Mouse (Mus musculus) heart, embryonic 13.5 days (tissue): ENCODE measurements around the gene Nptx2. TPM values are rescaled to one million over a fixed set of nuclear protein-coding genes. Genes with fewer than 3 reads are reported as not detected.
A peak's percentile ranks its signal among the peaks of the same experiment; 100 is the strongest.

Source experiments
- ATAC-seq: fragments of 200-750 bp; cut with Nextera tagmentation; 2 replicates; pipeline ENCODE4 v1.8.0; 2017; ENCODE audit warnings: moderate TSS enrichment; ENCODE audit not compliant: insufficient number of reproducible peaks, low FRiP score, low TSS enrichment; ENCODE audit errors: extremely low read depth
- H3K27ac ChIP-seq: fragments of 300-500 bp; sonication (generic); replicated peaks from 2 replicates; pipeline ENCODE4 v1.5.1; 2015; ENCODE audit warnings: moderate library complexity, mild to moderate bottlenecking, inconsistent platforms
- H3K27me3 ChIP-seq: fragments of 300-500 bp; sonication (generic); replicated peaks from 2 replicates; pipeline ENCODE4 v1.6.1; 2015; ENCODE audit warnings: mild to moderate bottlenecking, inconsistent platforms
- H3K36me3 ChIP-seq: fragments of 300-500 bp; sonication (generic); 2 replicates; pipeline ENCODE4 v1.6.1; 2015; ENCODE audit warnings: mild to moderate bottlenecking, inconsistent platforms
- H3K4me1 ChIP-seq: fragments of 300-500 bp; sonication (generic); 2 replicates; pipeline ENCODE4 v1.6.1; 2015; ENCODE audit warnings: inconsistent platforms
- H3K4me2 ChIP-seq: fragments of 300-500 bp; sonication (generic); 2 replicates; pipeline ENCODE4 v1.6.1; 2015; ENCODE audit warnings: inconsistent platforms, mild to moderate bottlenecking, moderate library complexity
- H3K4me3 ChIP-seq: fragments of 300-500 bp; sonication (generic); 2 replicates; pipeline ENCODE4 v1.5.1; 2015; ENCODE audit warnings: moderate library complexity, mild to moderate bottlenecking, inconsistent platforms
- H3K9ac ChIP-seq: fragments of 300-500 bp; sonication (generic); 2 replicates; pipeline ENCODE4 v1.6.1; 2015; ENCODE audit warnings: inconsistent platforms, mild to moderate bottlenecking, moderate library complexity
- H3K9me3 ChIP-seq: fragments of 300-500 bp; sonication (generic); 2 replicates; pipeline ENCODE4 v1.6.1; 2016; ENCODE audit warnings: inconsistent platforms
- WGBS: fragments of 180-500 bp; shearing (Covaris S2); methylation state at CpG from one replicate; pipeline ENCODE4 v1.1.7; 2015; ENCODE audit warnings: mixed read lengths; 5-methylcytosine and 5-hydroxymethylcytosine counted together
- polyA plus RNA-seq: library from polyadenylated mRNA; unstranded; fragments of >200 nt; fragmentation: Nextera tagmentation; extraction: Ambion mirVana; gene quantifications from 2 replicates; pipeline ENCODE4 v1.2.1, GENCODE M21; 2015

Nptx2 gene
- 0.09 and 0.14 TPM in 2 replicates for polyA plus RNA-seq

- peak; percentile 54 for ATAC-seq
- peaks cover 16% of the 10 kb centered on the region; the same call in 1 of the 2 replicates for H3K4me1 ChIP-seq
- H3K27me3 ChIP-seq: peaks cover 82% of the 10 kb centered on the region
- no peak within 1 kb of the TSS for H3K27ac ChIP-seq
- no peaks in the 10 kb centered on the region for H3K36me3 ChIP-seq
- H3K4me3 ChIP-seq: peak within 1 kb of the TSS; percentile 47
- under 1% methylated on average over 96 of the region's 99 CpGs for WGBS
- H3K9me3 ChIP-seq: no peaks in the 10 kb centered on the region
- peak within 1 kb of the TSS; percentile 56; the same call in 1 of the 2 replicates for H3K9ac ChIP-seq
- peak within 1 kb of the TSS; percentile 70 for H3K4me2 ChIP-seq
Observed at GRCm38 (mm10) chr5:144545653-144546422, at the start of gene Nptx2. Nptx2 (plus strand) TSS chr5:144545902.

DNA sequence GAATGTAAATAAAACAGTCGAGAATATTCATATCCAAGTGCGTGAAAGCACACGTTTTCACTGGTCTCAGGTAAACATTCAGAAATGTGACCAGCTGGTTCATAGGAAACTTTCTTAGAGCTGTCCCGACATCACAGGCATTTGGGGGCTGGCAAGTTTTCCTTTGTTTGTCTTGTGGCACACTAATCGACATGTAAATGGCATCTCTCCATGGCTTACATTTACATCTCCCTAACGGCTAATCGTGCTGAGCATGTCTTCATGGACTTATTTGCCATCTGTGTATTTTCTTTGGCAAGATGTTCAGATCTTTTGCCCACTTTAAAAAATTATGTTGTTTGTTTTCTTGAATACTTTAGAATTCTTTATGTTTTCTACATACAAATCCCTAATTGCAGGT, 49.2 kb upstream of the Nptx2 start:
- Histone ChIP-seq H3K4me2 (no peak overlapping the region), H3K36me3 (no peaks in the 10 kb centered on the region), H3K9ac (no peak overlapping the region), H3K27ac (no peak overlapping the region), H3K4me1 (no peaks in the 10 kb centered on the region), H3K27me3 (no peaks in the 10 kb centered on the region), H3K4me3 (no peak overlapping the region), H3K9me3 (peaks cover 6% of the 10 kb centered on the region; the same call in 1 of the 2 replicates)
- WGBS: 75% methylated on average over 7 of the region's 7 CpGs
- ATAC-seq: no peak

DNA sequence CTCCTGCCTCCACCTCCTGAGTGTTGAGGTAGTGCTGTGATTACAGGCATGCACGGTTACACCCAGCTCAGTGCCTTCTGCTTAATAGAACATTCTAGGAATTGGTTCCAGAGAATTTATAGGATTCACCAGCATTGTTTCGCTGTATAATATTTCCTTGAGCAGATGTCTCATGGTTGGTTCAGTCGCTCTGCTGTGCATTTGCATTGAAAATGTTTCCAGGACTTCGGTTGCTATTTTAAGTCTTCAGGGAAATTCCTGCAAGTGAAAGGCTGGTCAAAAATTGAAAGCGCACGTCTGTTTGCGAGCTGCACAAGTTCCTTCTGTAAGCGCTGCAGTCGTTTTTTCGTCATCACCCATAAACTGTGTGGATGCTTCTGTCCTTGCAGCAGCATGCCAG, 41.5 kb upstream of the Nptx2 start:
- H3K9ac ChIP-seq: no peak overlapping the region
- WGBS: 78% methylated on average over 10 of the region's 10 CpGs
- H3K4me1 ChIP-seq: no peaks in the 10 kb centered on the region
- H3K27me3 ChIP-seq: peaks cover 22% of the 10 kb centered on the region; the same call in 1 of the 2 replicates
- no peaks in the 10 kb centered on the region for H3K9me3 ChIP-seq
- H3K27ac ChIP-seq: no peak overlapping the region
- no peak for ATAC-seq
- H3K4me3 ChIP-seq: no peak overlapping the region
- H3K4me2 ChIP-seq: no peak overlapping the region
- no peaks in the 10 kb centered on the region for H3K36me3 ChIP-seq

GRCm38 (mm10) chr5:144505731-144506130, 40.0 kb upstream of the Nptx2 start:
- Histone ChIP-seq H3K36me3 (no peaks in the 10 kb centered on the region), H3K4me1 (no peaks in the 10 kb centered on the region), H3K4me3 (no peak overlapping the region), H3K9ac (no peak overlapping the region), H3K27me3 (peaks cover 22% of the 10 kb centered on the region; the same call in 1 of the 2 replicates), H3K27ac (no peak overlapping the region), H3K9me3 (no peaks in the 10 kb centered on the region), H3K4me2 (no peak overlapping the region)
- no peak for ATAC-seq
- WGBS: 84% methylated on average over 2 of the region's 2 CpGs

GRCm38 (mm10) chr5:144506156-144506555, 39.5 kb upstream of the Nptx2 start:
- Histone ChIP-seq H3K4me3 (no peak overlapping the region), H3K4me1 (no peaks in the 10 kb centered on the region), H3K9ac (no peak overlapping the region), H3K4me2 (no peak overlapping the region), H3K9me3 (no peaks in the 10 kb centered on the region), H3K27me3 (peaks cover 22% of the 10 kb centered on the region; the same call in 1 of the 2 replicates), H3K36me3 (no peaks in the 10 kb centered on the region), H3K27ac (no peak overlapping the region)
- ATAC-seq: no peak
- WGBS: 72% methylated on average over 4 of the region's 4 CpGs

- 22% methylated on average over 26 of the region's 26 CpGs for WGBS
- Histone ChIP-seq H3K4me2 (peak overlapping the region; percentile 48), H3K27me3 (peaks cover 22% of the 10 kb centered on the region; the same call in 1 of the 2 replicates), H3K4me1 (no peaks in the 10 kb centered on the region), H3K9ac (no peak overlapping the region), H3K36me3 (no peaks in the 10 kb centered on the region), H3K27ac (no peak overlapping the region), H3K4me3 (peak overlapping the region; percentile 17; the same call in 1 of the 2 replicates), H3K9me3 (no peaks in the 10 kb centered on the region)
- ATAC-seq: no peak
Observed at GRCm38 (mm10) chr5:144506689-144507552, 38.8 kb upstream of the Nptx2 start.

GRCm38 (mm10) chr5:144509431-144509830, 36.3 kb upstream of the Nptx2 start:
- H3K4me3 ChIP-seq: no peak overlapping the region
- no peaks in the 10 kb centered on the region for H3K4me1 ChIP-seq
- H3K4me2 ChIP-seq: no peak overlapping the region
- H3K9me3 ChIP-seq: no peaks in the 10 kb centered on the region
- no peak overlapping the region for H3K9ac ChIP-seq
- peaks cover 22% of the 10 kb centered on the region; the same call in 1 of the 2 replicates for H3K27me3 ChIP-seq
- no peak for ATAC-seq
- no peaks in the 10 kb centered on the region for H3K36me3 ChIP-seq
- 51% methylated on average over 7 of the region's 7 CpGs for WGBS
- H3K27ac ChIP-seq: no peak overlapping the region

- no peaks in the 10 kb centered on the region for H3K27me3 ChIP-seq
- H3K4me3 ChIP-seq: no peak overlapping the region
- no peak overlapping the region for H3K9ac ChIP-seq
- no peak overlapping the region for H3K27ac ChIP-seq
- H3K9me3 ChIP-seq: no peaks in the 10 kb centered on the region
- no peak for ATAC-seq
- H3K4me1 ChIP-seq: no peaks in the 10 kb centered on the region
- 55% methylated on average over 6 of the region's 6 CpGs for WGBS
- H3K36me3 ChIP-seq: no peaks in the 10 kb centered on the region
- no peak overlapping the region for H3K4me2 ChIP-seq
Observed at GRCm38 (mm10) chr5:144514738-144515137, 31.0 kb upstream of the Nptx2 start.

- Histone ChIP-seq H3K9me3 (no peaks in the 10 kb centered on the region), H3K4me1 (no peaks in the 10 kb centered on the region), H3K36me3 (no peaks in the 10 kb centered on the region), H3K4me3 (no peak overlapping the region), H3K4me2 (no peak overlapping the region), H3K27ac (no peak overlapping the region), H3K9ac (no peak overlapping the region), H3K27me3 (no peaks in the 10 kb centered on the region)
- WGBS: 58% methylated on average over 4 of the region's 4 CpGs
- no peak for ATAC-seq
Observed at GRCm38 (mm10) chr5:144515241-144515640, 30.5 kb upstream of the Nptx2 start.

DNA sequence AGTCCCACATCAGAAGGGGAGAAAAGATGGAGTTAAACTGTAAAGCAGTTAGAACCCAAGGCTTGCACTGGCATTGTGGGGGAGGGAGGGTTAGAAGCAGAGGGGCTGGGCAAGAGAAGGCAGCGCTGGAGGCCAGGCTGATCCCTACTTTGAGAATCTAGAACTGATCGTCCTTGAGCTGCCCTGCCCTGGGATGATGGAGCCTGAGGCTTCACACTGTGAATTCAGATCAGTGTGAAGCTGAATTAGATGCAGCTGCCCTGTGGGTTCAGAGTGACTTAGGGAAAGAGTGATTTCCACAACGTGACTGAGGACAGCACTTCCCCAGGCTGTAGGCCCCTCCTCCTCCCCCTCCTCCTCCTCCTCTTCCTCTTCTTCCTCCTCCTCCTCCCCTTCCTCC, 25.6 kb upstream of the Nptx2 start:
- H3K36me3 ChIP-seq: no peaks in the 10 kb centered on the region
- no peaks in the 10 kb centered on the region for H3K27me3 ChIP-seq
- H3K4me3 ChIP-seq: no peak overlapping the region
- no peak overlapping the region for H3K4me2 ChIP-seq
- H3K4me1 ChIP-seq: peaks cover 6% of the 10 kb centered on the region
- no peak overlapping the region for H3K9ac ChIP-seq
- H3K27ac ChIP-seq: no peak overlapping the region
- H3K9me3 ChIP-seq: no peaks in the 10 kb centered on the region
- 14% methylated on average over 3 of the region's 3 CpGs for WGBS
- no peak for ATAC-seq

DNA sequence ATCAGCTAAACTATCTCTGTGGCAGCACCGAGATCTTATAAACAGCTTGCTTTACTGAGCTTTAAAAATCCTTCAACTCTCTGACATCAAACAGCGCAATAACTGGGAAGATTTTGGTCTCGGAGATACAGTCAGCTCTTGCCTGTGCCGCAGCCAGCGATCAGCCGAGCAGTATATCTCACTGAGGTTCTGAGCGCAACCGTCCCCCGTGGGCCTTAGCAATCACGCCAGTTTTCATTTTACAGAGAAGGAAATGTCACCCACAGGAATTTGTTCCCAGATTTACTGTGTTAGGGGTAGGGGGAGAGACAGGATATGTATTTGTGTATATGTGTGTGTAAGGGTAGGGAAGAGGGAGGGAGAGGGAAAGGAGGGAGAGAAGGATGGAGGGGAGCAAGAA, 20.9 kb upstream of the Nptx2 start:
- Histone ChIP-seq H3K4me1 (peaks cover 6% of the 10 kb centered on the region), H3K4me2 (no peak overlapping the region), H3K4me3 (no peak overlapping the region), H3K36me3 (no peaks in the 10 kb centered on the region), H3K9ac (no peak overlapping the region), H3K27me3 (no peaks in the 10 kb centered on the region), H3K27ac (no peak overlapping the region), H3K9me3 (0 out of 2 replicates have a peak, but pooled peaks cover 2% of the 10 kb centered on the region)
- WGBS: 78% methylated on average over 10 of the region's 10 CpGs
- ATAC-seq: no peak
